Mouse (Mus musculus): ENCODE measurements around the gene Wdr72. TPM values are rescaled to one million over a fixed set of nuclear protein-coding genes. Genes with fewer than 3 reads are reported as not detected.

The Wdr72 gene
- polyA plus RNA-seq (2015; fragmentation: Illumina TruSeq; extraction: RNeasy Lipid Tissue Mini Kit (QIAGEN cat#74804); ENCODE audit: insufficient read depth, low replicate concordance): not detected

DNA sequence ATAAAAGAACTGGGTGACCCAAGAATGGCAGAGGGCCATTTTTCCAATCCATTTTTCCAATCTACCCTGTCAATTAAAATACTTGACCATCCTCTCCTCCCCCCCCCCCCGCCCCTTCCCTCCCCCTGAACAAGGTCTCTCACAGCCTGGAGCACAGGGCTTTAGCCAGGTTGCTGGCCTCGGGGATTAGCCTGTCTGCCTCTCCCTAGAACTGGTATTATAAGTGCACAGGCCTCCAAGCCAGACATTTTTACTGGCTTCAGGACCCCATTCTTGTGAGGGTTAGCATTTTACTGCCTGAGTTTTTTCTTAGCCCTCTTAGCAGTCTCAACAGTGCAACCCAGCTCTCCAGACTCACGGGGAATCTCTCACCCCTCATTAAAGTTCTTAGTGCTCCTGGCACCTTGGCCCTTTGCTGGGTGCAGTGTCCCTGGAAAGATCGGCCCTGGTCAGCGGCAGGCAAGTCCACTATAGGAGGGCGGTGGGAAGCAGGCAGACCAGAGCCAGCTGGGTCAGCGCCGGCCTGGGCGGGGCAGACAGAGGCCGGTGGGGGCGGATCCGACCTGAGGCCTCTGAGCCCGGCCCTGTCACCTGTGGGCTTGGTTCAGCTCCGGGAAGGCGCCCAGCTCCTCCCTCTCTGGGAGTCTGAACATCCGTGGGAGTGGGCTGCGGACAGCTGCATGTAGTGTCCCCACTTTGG lies at the start of gene Wdr72:
TSS of gene Wdr72 (plus strand) at position 596 of the 700 bp plus-strand sequence.

Other genes starting within 250 kb of the Wdr72 start
- 0.03 TPM for gene Unc13c, start 141.4 kb upstream of the Wdr72 start, polyA plus RNA-seq (2015; fragmentation: Illumina TruSeq; extraction: RNeasy Lipid Tissue Mini Kit (QIAGEN cat#74804); ENCODE audit: insufficient read depth, low replicate concordance)

All from spleen, adult 10 weeks (tissue).